ENCODE assay signal across 12 mouse cellular contexts in the genomic region with DNA sequence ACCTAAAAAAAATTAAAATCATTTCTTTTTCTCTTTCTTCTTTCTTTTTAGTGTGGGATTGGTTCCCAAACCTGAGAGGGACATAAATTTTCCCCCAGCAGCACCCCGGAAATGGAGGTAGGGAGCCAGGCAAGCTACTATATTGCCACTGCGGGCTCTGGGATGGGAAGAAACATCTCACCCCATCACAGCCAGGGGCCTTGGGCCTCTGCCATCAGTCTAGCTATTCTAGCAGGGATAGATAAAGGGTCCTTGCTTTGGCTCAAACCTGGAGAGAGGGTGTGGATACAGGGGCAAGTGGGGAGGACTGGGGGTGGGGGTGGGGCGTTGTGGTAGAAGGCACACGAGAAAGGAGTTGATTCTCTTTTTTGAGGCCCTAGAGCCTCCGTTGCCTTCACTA.
DNase-seq lines count a peak whose midpoint lies in the region; ATAC-seq and TF ChIP-seq lines count a peak whose summit lies in the region.
"Had no signal": no experiment of that assay in that cellular context is flagged by ENCODE, and none has a peak within 500 bp of the region (broad histone marks: within the 10 kb centered on the region; RNA-seq: fewer than 3 reads in every experiment).

No protein-coding gene starts in this region.

- peak overlapping the region; percentile 52; the same call in 1 of the 2 replicates for H3K4me3 ChIP-seq in kidney, embryonic 15.5 days (replicated peaks)
- H3K4me3 ChIP-seq in hindbrain, postnatal 0 days (ENCODE audit: low read length): no peak overlapping the region
- H3K4me3 ChIP-seq in neural tube, embryonic 12.5 days: no peak overlapping the region
- H3K4me3 ChIP-seq in gastrocnemius, adult 2 months: no peak overlapping the region

- H3K27me3 ChIP-seq in kidney, embryonic 15.5 days: peaks cover 74% of the 10 kb centered on the region
- H3K27me3 ChIP-seq in hindbrain, postnatal 0 days (ENCODE audit: insufficient read depth, low read length): no peaks in the 10 kb centered on the region
- H3K27me3 ChIP-seq in neural tube, embryonic 12.5 days (replicated peaks): peaks cover 26% of the 10 kb centered on the region

- ATAC-seq in cerebellum, adult (ENCODE audit: insufficient number of reproducible peaks, low FRiP score, low TSS enrichment): no peak
- no peak for ATAC-seq in kidney, embryonic 15.5 days (replicated peaks; ENCODE audit: low FRiP score)
- ATAC-seq in hindbrain, postnatal 0 days: no peak
- ATAC-seq in neural tube, embryonic 12.5 days (ENCODE audit: low FRiP score, low read depth): no peak

- TF ChIP-seq CTCF in hindbrain, postnatal 0 days (IDR thresholded peaks at IDR 0.05; ENCODE audit: low read depth): no peak
- no peak for TF ChIP-seq CTCF in gastrocnemius, adult 2 months (IDR thresholded peaks at IDR 0.05)

- DNase-seq in cerebellum, adult 9-11 months: peak; percentile 28
- no peak for DNase-seq in kidney, postnatal 36 days
- no peak for DNase-seq in hindbrain, postnatal 0 days (ENCODE audit: low spot score)
- no peak for DNase-seq in gastrocnemius, adult 2 months
- no peak for DNase-seq in layer of hippocampus, postnatal 10 days (ENCODE audit: low spot score in 2 of 2)
- DNase-seq: kidney, adult 9 months; spleen, adult 18-20 months; thymus, adult 18-20 months had no signal

- H3K27ac ChIP-seq in kidney, embryonic 15.5 days: no peak overlapping the region
- H3K27ac ChIP-seq in hindbrain, postnatal 0 days: peak overlapping the region; percentile 76
- H3K27ac ChIP-seq in neural tube, embryonic 12.5 days: 0 out of 2 replicates have a peak overlapping the region, but pooled peaks have one; percentile 57
- no peak overlapping the region for H3K27ac ChIP-seq in gastrocnemius, adult 2 months

- H3K4me2 ChIP-seq in kidney, embryonic 15.5 days: peak overlapping the region; percentile 89
- peak overlapping the region; percentile 74 for H3K4me2 ChIP-seq in hindbrain, postnatal 0 days (ENCODE audit: low read depth, low read length)
- H3K4me2 ChIP-seq in neural tube, embryonic 12.5 days (replicated peaks): peak overlapping the region; percentile 75

- peak overlapping the region; percentile 49; the same call in 1 of the 2 replicates for H3K9ac ChIP-seq in kidney, embryonic 15.5 days
- no peak overlapping the region for H3K9ac ChIP-seq in hindbrain, postnatal 0 days (replicated peaks; ENCODE audit: low read length)
- H3K9ac ChIP-seq in neural tube, embryonic 12.5 days: peak overlapping the region; percentile 71; the same call in 1 of the 2 replicates

- intact Hi-C loops in gastrocnemius, adult 2 months (cut with DNase I): no loop called here

- peaks cover 35% of the 10 kb centered on the region for H3K4me1 ChIP-seq in kidney, embryonic 15.5 days
- peaks cover 14% of the 10 kb centered on the region; the same call in 1 of the 2 replicates for H3K4me1 ChIP-seq in hindbrain, postnatal 0 days (ENCODE audit: insufficient read depth, low read length)
- H3K4me1 ChIP-seq in neural tube, embryonic 12.5 days: peaks cover 35% of the 10 kb centered on the region

- H3K36me3 ChIP-seq in kidney, embryonic 15.5 days: no peaks in the 10 kb centered on the region
- no peaks in the 10 kb centered on the region for H3K36me3 ChIP-seq in hindbrain, postnatal 0 days (ENCODE audit: insufficient read depth, low read length)
- no peaks in the 10 kb centered on the region for H3K36me3 ChIP-seq in neural tube, embryonic 12.5 days
- H3K36me3 ChIP-seq: heart, embryonic 10.5 days had no signal

- H3K9me3 ChIP-seq in kidney, embryonic 15.5 days (replicated peaks): no peaks in the 10 kb centered on the region
- H3K9me3 ChIP-seq in hindbrain, postnatal 0 days (ENCODE audit: low read length): no peaks in the 10 kb centered on the region
- no peaks in the 10 kb centered on the region for H3K9me3 ChIP-seq in neural tube, embryonic 12.5 days
- H3K9me3 ChIP-seq: heart, embryonic 10.5 days had no signal

- WGBS in kidney, embryonic 15.5 days: 17% methylated on average over 5 of the region's 5 CpGs
- 21% methylated on average over 5 of the region's 5 CpGs for WGBS in hindbrain, postnatal 0 days
- 17% methylated on average over 5 of the region's 5 CpGs for WGBS in neural tube, embryonic 12.5 days

Comparison
In these comparisons a context has a peak if more than half of its experiments do, and no peak if none do; other contexts are left out.
1. H3K27ac ChIP-seq: peak in hindbrain, postnatal 0 days (single experiment) and neural tube, embryonic 12.5 days (single experiment); none in kidney, embryonic 15.5 days (single experiment) and gastrocnemius, adult 2 months (single experiment).
2. Peak in every context shown above with its lines, with median percentiles within 50 percentile points of each other: H3K4me2 ChIP-seq.